Mouse (Mus musculus) layer of hippocampus, adult 9-11 months (tissue): ENCODE data around the gene C77080.
"Not testable (repeated sequence)": the region's sequence is repeated elsewhere in the genome, so short reads cannot be mapped to it uniquely, and the experiment has no call there.

Source experiments
- DNase-seq: peaks from one replicate; pipeline ENCODE4 v3.0.0; 2022

C77080 gene

DNA sequence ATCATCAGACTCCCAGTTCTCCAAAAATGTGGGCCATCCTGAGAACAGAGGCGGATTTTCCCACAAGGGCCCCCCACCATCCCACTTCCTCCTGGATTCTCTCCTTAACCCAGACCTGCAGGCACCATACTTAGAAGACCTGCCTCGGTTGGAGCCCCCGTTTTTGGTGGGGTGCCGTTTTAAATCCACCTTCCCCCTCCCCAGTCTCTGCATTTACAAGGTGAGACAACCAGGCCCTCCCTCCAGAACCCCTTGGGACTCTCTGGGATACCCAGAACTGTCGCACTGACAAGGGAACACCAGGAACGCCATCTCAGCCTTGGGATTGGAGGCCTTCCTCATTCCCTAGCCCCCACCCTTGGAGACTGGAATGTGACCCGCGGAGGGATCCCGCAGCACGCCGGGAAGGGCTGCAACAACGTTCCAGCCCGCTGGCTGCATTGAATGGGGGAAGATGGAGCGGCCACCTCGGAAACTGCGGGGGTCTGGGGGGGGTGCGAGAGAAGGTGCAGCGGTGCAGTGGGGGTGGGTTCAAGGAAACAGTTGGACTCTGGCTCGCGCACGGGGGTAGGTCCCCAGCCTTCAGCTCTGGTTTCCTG lies 23.3 kb downstream of the C77080 start:
- DNase-seq, result no peak

DNA sequence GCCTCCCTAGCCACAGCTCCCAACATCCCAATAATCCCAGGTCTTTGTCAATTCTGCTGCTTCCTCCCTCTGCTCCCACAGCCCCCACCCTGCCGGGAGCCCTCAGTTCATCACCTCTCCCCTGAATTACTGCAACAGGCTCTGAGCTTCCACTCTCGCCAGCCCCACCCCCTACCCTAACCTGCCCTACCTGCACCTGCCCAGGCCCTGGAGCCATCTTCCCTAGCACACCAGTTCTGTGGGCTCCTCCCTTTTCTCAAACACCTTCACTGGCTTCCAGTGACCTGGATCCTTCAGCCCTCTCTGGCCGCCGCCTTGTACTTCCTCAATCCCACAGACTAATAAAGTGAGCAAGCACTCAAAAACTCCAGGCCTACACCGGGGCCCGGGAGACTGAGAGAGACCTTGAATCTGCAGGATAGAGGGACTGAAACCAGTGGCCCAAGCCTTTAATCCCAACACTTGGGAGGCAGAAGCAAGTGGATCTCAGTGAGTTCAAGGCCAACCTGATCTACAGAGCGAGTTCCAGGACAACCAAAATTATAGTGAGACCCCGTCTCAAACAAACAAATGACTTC lies 24.9 kb downstream of the C77080 start:
- DNase-seq, result no peak

DNA sequence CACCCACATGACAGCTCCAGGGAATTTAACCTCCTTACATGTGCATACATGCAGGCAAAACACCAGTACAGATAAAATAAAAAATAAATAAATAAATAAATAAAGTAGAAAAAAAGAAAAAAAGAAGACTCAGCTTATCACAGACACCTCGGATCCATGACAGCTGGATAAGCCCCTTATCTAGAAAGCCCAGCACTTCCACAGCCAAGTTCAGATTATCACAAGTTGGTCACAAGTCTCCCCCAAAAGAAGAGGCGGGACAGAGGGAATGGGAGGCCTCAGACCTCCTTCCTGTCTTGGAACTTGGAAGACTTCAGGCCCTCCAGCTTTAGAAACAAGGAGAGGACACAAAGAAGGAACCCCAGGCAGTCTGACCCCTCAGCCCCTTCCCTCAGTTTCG lies 26.1 kb downstream of the C77080 start:
- no peak for DNase-seq

DNA sequence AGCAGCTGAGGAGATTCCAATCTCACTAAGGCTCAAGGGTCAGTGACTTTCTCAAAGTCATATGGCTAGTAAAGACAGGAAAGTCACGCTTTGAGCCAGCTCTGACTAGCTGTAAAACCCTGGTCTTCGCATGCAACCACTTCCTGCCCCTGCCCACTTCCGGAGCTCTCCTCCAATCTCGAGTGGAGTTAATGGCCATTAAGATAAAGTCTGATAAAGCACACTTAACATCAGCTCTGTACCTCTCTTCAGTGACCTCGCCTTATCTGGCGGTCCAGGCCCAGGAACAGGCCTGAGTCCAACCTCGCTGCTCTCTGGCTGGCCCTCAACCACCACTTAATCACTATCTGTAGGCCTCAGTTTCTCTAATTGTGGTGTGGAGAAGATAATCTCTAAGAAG lies 26.7 kb downstream of the C77080 start:
- no peak for DNase-seq

DNA sequence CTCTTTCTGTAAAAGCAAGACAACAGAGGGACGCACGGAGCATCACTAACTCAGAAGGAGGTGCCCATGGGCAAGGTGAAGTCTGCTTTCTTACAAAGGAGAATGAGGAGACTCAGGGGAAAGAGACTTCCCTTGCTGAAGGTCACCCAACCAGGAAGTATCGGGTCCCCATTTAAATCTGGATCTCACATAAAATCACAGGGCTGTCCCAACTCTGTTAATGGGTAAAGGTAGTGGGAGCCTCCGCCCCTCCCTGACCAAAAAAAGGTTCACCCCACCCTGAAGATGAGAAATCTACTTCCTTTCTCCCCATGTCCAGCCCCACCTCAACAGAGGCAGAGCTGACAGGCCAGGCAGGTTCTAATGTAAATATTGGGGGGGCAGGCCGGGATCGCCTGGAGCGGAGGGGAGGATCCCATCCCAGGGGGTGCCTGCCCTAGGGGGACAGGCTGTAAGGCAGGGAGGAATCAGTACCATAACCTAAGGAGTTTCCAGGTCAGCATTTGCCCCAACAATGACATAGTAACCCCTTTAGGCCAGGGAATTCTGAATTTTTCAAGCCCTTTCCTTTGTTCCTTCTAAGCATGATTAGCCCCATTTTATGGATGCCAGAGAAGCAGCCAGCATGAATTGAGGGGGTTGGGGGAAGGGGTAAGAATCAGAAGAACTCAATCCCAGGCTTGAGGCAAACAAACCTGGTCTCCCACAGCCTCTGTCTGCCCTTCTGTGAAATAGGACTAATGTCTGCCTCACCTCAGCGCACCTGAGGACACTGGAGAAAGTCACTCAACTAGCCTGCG lies 28.4 kb downstream of the C77080 start:
- no peak for DNase-seq

DNA sequence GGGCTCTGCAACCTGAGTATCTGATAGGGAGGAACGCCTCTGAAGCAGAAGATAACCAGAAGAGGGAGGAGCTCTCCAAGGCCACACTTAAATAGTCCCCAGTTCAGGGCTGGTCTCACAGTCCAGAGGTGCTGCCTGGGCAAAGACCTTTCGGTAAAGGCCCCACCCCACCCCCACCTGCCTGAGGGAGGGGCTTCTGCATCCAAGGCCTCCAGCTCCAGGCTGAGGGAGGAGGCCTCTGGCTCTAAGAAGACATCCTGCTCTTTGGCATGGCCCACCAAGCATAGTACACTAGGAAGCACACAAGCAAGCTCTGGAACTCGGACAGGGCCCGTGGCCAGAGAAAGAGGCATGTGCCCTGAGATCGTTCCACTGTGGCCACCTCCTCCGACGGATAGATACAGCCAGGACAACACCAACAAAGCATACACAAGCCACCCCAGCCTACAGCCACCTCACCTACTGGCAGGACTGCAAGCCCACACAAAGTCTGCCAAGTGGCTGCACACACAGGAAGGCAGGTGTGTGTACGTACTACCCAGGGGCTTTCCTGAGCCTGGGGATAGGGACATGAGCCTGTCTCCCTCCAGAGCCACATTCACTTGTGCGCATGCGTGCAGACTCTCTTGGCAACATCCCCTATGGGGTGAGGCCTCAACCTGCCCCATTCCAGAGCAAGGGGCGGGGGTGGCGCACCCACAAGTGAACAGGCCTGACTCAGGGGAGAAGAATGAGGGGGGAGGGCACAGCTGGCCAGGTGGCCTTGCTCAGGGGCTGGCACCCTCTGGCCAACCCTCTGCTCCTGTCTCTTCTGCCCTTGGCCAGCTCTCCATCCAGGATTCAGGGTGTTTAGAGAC lies 29.4 kb downstream of the C77080 start:
- DNase-seq, result no peak

DNA sequence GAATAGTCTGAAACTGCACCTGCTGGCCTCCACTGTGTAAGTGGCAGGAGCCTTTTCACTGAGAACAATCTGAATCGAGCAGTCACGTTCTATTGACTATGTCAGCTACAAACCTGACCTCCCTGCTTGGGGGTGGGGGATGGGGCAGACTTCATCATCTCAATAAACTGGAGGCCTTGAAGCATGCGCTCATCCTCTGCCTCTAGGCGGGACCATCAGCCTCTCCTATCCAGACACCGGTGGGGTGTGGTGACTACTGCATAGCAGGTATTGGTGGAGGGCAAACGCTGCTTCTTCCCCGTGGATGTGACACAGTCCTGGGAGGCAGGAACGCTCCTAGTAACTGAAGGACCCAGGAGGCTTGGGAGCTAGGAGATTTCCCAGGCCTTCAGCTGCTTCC lies 30.3 kb downstream of the C77080 start:
- DNase-seq, result no peak

DNA sequence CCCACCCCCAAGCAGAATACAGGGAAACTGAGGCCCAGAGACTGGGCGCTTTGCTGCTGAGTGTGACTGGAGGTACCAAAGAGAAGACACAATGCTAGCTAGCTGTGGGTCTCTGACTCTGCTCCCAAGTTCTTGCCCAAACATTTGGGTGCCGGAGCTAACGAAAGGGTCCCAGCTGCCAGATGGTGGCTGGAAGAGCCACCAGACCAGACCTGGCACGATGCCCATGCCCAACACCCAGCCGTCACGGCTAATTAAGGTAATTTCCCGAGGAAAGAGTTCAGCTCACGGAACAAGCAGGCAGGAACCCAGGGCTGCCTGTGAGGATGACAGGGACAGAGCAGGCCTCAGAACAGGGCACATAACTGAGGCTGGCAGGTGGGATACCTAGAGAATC lies 33.2 kb downstream of the C77080 start:
- no peak for DNase-seq

DNA sequence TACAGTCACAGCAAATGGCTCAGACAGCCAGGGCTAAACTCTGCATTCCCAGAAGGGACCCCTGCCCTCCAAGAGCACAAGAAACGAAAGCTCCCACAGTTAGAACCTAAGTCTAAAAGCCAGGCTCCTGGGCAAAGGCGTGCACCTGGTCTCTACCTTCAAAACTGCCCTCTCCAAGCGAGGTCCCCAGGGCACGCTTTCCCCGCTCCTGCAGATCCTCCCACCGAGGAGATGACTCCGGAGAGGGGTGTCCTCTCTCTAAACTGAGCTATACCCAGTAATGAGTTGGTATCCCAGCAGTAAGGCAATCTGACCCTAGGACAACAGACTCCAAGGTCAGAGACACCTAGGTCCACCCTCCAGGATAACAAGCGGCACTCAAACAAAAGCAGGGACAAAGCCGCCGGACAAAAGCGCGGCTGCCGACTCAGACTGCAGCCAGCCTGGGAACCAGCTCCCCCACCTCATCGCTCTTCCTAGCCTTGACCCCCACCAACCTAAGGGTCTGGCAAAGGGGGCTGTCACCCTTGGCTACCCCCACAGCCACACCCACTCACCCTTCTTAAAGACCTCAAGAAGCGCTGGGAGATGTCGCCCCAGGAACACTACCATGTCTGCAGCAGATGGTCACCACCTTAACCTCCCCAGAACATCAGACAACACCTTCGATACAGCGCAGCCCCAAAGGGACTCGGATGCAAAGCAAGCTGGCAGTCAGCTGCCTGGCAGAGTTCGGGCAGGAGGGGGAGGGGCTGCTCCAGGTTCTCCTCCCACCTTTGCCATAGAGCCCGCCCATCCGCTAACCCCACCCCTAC lies 33.8 kb downstream of the C77080 start:
- DNase-seq, result no peak

DNA sequence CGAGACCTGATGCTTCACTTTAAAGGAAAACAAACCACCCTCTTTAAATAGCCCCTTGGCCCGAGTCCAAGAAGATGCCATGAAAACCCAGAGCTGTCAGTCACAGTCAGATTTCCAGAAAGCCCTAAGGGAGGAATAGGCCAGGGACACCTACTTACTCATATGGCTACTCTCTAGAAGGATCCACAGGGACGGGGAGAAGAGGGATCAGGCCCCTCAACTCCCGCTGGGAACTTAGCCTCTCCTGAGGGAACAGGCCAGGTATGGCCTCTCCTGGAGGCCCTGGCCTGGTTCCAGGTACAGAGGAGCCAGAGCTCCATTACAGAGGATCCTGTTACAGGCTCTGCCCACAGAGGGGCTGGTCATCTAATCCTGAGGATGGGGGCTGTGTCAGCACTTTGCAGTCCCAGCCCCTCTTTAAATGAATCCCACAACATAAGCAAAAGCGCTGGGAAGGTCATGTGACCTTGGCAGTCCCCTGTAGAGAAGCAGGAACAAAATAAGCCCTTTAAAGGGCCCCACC lies 34.7 kb downstream of the C77080 start:
- no peak for DNase-seq

DNA sequence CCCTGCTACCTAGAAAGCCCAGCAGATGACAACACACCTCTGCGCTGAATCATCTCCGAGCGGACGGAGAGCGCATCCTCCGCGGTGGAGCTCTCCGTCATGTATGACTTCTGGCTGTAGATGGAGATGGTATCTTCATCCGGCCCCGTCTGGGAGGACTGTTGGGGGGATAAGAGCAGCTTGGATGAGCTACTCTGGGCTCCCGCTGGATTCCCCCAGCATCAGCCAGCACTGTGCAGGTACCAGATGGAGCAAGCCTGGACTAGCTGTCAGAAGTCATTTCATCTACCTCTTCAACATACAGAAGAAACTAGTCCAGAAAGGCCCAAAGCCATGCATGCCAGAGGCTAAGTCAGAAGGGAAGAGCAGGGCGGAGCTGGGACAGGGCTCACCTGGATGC lies 35.9 kb downstream of the C77080 start:
- no peak for DNase-seq

DNA sequence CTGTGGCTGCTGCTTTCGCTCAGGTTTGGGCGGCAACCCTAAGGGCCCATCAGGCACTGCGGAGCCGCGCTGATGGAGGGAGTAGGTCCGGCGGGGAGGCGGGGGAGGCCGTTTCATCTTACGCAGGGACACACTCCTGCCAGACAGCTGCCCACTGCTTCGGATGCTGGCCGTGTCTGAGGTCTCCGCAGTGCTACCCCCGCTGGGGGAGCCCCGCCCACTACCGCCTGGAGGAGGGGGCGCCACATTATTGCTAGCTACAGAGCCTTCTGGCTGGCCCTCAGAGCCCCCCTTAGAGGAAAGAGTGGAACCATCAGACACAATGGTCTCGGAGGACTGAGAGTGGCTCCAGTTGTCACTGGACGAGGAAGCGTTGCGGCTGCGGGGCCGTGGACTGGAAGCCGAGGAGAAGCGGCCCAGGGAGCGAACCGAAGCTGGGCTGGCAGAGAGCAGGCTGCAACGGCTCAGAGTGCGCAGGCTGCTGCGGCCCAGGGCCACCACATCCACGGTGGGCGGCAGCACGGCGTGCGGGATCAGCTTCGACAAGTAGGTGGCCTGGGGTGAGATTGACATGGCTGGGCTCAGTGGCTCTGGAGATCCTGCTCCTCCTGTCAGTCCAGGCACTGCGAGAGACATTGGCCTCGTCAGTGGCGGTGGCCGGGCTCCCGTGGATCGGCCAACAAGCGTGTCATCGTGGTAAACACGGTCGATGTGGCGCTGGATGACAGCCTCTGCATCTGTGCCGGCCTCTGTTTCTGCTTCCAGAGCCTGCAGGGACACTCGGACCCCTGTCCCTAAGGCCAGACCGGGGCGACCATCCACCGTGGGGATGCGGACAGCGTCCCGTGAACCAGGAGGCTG lies 37.6 kb downstream of the C77080 start:
- DNase-seq, result no peak

DNA sequence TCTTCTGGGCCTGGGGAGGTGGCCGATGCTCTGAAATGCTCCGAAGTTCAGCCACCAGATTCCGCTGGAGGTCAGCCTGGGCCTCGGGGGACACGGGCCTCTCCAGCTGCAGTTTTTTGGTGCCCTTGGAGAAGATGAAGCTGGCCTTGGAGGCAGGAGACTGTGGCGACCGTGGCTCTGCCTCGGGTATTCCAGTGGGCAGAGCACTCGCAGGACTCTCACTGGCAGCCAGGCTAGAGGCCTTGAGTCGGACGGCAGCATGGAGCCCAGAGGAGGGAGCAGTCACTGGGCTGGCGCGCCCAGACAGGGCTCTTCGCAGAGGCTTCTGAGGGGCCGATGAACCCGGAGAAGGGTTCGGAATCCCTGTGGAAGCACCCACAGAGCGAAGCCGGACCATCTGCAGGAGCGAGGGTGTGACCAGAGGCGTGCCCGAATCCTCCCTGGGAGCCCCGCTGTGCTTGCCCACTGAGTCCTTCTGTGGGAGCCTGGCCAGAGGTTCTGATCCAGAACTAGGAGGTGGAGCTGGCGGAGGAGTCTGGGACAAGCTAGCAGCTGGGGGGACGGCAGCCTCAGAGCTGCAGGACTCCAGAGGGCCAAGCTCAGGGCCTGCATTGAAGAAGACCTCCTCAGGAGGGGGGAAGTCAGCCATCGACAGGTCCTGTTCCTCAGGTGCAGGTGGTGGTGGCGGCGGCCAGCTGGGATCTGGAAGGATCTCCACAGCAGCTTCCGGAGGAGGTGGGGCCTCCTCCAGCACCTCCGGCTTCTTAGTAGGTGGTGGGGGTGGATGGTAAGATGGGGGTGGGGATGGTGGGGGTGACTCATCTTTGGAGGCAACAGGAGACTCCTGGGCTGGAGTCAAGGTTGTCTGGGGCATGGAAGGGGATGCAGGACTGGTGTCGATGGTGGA lies 38.9 kb downstream of the C77080 start:
- DNase-seq, result no peak

DNA sequence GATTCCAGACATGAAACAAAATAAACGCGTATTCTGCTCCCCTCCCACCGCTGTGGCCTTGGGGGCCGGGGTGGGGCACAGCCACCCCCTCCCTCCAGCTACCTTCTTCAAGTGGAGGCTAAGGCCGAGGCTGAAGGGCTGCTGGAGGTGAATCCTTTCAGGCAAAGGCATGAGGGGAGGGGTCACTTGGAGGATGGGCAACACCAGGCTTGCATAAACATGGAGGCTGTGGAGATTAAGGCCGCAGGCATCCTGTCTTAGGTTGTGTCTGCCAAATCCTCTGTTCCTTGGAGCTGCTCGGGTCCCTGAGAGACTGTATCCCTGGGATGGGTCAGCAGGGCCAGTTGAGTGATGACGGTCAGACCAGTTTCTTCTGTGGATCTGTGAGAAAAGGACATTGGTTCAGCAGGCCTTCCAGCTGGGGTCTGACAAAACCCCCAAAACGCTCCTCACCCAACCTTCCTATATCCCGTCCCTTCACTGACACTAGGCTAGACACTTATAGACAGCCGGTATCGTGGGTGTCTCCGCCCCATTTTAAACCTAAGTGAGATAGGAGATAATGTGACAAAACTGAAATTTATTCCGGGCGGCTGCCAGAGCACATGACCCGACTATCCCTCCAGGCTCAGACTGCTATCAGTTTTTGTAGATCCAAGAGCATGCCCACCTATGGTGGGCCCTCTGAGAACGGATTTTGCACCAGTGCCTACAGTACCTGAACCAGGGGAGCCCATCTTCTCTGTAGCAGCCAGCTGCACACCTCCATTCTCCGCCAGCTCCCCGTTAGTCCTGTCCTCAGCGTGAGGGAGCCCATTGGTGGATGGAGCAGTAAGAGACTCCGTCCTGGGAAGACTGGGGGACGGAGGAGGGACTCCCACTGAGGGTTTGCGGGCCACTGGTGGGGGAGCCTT lies 39.9 kb downstream of the C77080 start:
- DNase-seq, result no peak

DNA sequence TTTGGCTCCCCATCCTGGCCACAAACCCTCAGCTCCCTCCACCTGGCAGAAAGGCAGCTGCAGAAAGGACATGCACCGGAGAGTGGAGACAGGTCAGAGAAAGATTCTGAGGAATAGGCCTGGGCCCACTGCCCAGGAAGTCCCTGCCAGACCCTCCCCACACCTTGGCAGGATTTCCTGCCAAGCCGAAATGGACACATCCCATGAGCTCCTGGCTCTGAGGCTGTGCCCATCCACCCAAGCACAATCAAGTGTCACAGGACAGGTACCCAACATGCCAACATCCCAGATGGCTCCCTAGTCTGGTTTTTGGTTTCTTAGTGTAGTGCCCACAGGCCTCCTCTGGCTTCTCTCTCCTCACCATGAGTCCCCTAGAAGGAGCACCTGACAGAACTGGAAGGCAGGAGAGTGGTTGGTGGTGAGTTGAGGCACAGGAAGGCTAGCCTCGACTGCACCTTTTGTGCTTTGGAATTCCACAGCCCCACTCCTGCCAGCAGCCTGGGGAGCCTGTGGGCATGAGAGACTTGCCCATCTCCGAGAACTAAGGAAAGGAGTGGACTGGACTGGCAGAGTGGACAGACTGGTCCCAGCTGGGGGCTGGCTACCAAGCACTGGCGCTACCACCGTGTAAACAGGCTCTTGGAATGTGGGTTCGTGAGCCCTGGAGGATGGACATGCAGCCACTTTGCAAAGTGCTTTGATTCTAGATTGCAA lies 40.7 kb downstream of the C77080 start:
- DNase-seq, result no peak

DNA sequence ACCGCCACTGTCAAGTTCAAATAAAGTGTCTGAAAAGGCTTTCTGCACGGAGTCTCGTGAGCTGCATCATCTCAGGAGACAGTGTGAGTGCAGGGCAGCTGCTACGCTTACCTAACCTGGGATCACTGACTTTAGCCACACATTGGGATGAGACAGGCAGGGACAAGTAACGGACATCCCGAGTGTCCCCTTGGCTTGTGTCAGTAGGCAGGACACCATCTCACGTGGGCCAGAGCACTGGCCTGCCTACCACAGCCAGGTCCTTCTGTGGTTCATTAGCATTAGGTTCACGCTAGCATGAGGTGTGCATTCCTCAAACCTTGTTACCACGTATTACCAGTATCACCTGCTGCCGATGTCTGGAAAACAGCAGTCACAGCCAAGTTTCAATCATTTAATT lies 42.0 kb downstream of the C77080 start:
- DNase-seq, result no peak

DNA sequence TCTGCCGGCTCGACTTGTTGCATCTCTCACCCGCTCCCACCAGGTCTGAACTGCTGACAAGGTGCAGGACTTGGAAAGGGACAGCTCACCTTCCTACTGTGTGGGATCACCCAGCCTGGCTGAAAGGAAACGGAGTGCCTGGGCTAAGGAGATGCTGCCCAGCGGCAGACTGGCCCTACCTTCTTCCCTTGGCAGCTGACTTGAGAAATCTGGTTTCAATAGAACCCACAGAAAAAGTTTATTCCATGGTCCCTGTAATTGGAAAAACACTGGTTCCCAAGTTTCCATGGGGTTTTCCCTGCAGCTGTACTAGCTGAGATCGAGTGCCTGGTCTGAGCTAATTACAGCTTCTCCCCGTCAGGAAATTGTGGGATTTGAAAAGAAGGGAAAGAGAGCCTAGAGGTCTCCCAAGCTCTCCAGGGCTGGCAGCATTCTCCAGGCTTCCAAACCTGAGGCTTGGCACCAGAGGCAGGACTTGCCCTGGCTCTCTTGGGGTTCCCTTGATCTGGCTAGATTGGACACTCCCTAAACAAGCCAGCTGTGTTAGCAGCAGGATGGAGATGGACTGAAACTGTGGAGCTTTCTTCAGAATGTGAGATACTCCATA lies 42.5 kb downstream of the C77080 start:
- DNase-seq, result no peak

DNA sequence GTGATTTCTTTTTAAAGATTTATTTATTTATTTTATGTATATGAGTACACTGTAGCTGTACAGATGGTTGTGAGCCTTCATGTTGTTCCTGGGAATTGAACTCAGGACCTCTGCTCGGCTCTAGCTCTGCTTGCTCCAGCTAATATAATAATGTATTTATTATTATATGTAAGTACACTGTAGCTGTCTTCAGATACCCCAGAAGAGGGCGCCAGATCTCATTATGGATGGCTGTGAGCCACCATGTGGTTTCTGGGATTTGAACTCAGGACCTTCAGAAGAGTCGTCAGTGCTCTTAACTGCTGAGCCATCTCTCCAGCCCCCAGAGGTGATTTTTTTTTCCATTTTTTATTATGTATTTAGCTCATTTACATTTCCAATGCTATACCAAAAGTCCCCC lies 48.7 kb downstream of the C77080 start:
- not testable (repeated sequence) for DNase-seq
